Mouse (Mus musculus) limb, embryonic 14.5 days (tissue): ENCODE measurements at regions not wholly inside any gene's neighbourhood (a gene's known extent, or its start where the extent isn't known, plus 50 kb on each side); places are given as distances from the start of the nearest gene placed in this dataset.

ENCODE experiments used
- ATAC-seq: fragments of 200-750 bp; cut with Nextera tagmentation; 2 replicates; pipeline ENCODE4 v1.8.0; 2017; ENCODE audit warnings: low read depth, moderate number of reproducible peaks, moderate TSS enrichment; ENCODE audit not compliant: low FRiP score
- DNase-seq: peaks from one replicate; pipeline ENCODE4 v3.0.0-alpha.2; 2015; ENCODE audit warnings: low spot score
- H3K27ac ChIP-seq: fragments of 300-500 bp; sonication (generic); replicated peaks from 2 replicates; pipeline ENCODE4 v1.5.1; 2014; ENCODE audit warnings: low read depth, mild to moderate bottlenecking, low read length, moderate library complexity, mixed read lengths
- H3K27me3 ChIP-seq: fragments of 300-500 bp; sonication (generic); 2 replicates; pipeline ENCODE4 v1.6.1; 2014; ENCODE audit warnings: low read length, mixed read lengths; ENCODE audit not compliant: control insufficient read depth, insufficient read depth
- H3K36me3 ChIP-seq: fragments of 300-500 bp; sonication (generic); 2 replicates; pipeline ENCODE4 v1.6.1; 2014; ENCODE audit warnings: mild to moderate bottlenecking, low read length, moderate library complexity, mixed read lengths; ENCODE audit not compliant: control insufficient read depth, insufficient read depth
- H3K4me1 ChIP-seq: fragments of 300-500 bp; sonication (generic); 2 replicates; pipeline ENCODE4 v1.6.1; 2014; ENCODE audit warnings: antibody characterized with exemption, low read length, mixed read lengths; ENCODE audit not compliant: control insufficient read depth, insufficient read depth
- H3K4me2 ChIP-seq: fragments of 300-500 bp; sonication (generic); replicated peaks from 2 replicates; pipeline ENCODE4 v1.6.1; 2014; ENCODE audit warnings: low read depth, mild to moderate bottlenecking, low read length, moderate library complexity; ENCODE audit not compliant: severe bottlenecking
- H3K4me3 ChIP-seq: fragments of 300-500 bp; sonication (generic); replicated peaks from 2 replicates; pipeline ENCODE4 v1.5.1; 2014; ENCODE audit warnings: low read length
- H3K9ac ChIP-seq: fragments of 300-500 bp; sonication (generic); 2 replicates; pipeline ENCODE4 v1.6.1; 2014; ENCODE audit warnings: mild to moderate bottlenecking, low read depth, low read length, moderate library complexity; ENCODE audit not compliant: severe bottlenecking
- H3K9me3 ChIP-seq: fragments of 300-500 bp; sonication (generic); 2 replicates; pipeline ENCODE4 v1.6.1; 2016; ENCODE audit warnings: low read length; ENCODE audit not compliant: control insufficient read depth
- POLR2A ChIP-seq: fragments of 200-500 bp; IDR thresholded peaks from 2 replicates; pipeline ENCODE4 v1.8.0; 2012; ENCODE audit warnings: inconsistent platforms, mild to moderate bottlenecking, moderate library complexity, borderline replicate concordance; ENCODE audit not compliant: insufficient read depth, insufficient read length; ENCODE audit errors: extremely low read depth
- WGBS: fragments of 180-500 bp; shearing (Covaris S2); extraction: QIAGEN DNeasy Blood & Tissue Kit; methylation state at CpG from one replicate; pipeline ENCODE4 v1.1.7; 2014; 5-methylcytosine and 5-hydroxymethylcytosine counted together

DNA sequence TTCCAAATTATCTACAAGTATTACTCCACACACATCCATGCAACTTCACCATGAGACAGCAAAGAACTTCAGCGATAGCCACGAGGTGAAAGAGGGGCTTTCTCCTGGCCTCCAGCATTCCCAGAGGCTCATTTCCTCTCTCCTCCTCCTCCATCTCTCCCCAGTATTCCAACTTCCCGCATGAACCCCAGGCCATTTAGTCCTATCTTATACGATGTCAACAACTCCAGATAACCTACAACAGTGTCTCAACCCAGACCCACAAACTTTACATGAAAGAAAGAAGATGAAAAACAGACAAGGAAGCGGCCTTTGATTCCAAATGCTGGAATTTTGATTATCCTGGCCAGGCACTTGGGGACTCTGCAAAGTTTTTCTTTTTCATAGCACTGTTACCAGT lies 63.8 kb upstream of the Tspan2 start:
- no peak overlapping the region for H3K9ac ChIP-seq
- H3K36me3 ChIP-seq, result no peaks in the 10 kb centered on the region
- DNase-seq, result no peak
- H3K4me2 ChIP-seq, result no peak overlapping the region
- H3K27ac ChIP-seq, result no peak overlapping the region
- H3K4me1 ChIP-seq, result 0 out of 2 replicates have a peak, but pooled peaks cover 4% of the 10 kb centered on the region
- 42% methylated on average over 5 of the region's 5 CpGs for WGBS
- TF ChIP-seq POLR2A, result no peak
- no peaks in the 10 kb centered on the region for H3K27me3 ChIP-seq
- H3K9me3 ChIP-seq, result no peaks in the 10 kb centered on the region
- no peak overlapping the region for H3K4me3 ChIP-seq
- no peak for ATAC-seq

DNA sequence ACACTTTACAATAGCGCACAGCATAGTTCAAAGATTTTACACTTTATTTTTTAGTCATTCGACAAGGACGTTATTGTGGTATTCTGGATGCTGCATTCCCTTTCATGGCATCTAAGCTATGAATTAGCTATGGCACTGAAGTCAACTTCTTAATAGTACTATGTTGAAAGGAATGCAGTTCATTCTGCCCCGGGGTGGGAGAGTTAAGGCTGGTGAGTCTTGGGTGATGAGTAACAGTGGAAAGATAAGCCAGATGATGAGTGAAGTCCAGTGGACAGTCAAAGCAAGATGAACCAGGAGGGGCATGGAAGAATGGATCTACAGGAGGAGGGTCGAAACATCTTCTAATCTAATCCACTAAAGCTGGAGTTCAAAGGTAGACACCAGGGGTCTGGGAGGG lies 63.4 kb upstream of the Tspan2 start:
- no peak for ATAC-seq
- no peak overlapping the region for H3K4me3 ChIP-seq
- no peak for TF ChIP-seq POLR2A
- no peak for DNase-seq
- 72% methylated on average over 5 of the region's 5 CpGs for WGBS
- no peak overlapping the region for H3K27ac ChIP-seq
- no peaks in the 10 kb centered on the region for H3K36me3 ChIP-seq
- H3K4me1 ChIP-seq, result 0 out of 2 replicates have a peak, but pooled peaks cover 4% of the 10 kb centered on the region
- H3K4me2 ChIP-seq, result no peak overlapping the region
- H3K27me3 ChIP-seq, result no peaks in the 10 kb centered on the region
- no peaks in the 10 kb centered on the region for H3K9me3 ChIP-seq
- no peak overlapping the region for H3K9ac ChIP-seq

DNA sequence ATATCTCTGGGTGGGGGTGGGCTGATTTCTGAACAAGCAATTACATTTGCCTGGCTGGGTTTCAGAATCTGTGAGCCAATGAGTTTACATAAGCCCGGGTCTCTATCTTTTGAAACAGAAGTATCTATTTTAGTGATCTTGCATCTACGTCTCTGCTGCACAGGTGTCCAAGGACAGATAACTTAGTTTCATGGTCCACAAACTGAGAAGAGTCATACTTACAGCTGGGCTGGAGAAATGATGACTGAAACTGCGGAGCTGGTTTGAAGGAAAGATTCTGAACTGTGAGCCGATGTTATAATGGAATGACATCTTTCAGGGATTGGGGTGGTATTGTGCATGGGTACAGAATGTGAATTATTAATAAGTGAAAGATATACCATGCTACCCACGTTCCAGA lies 60.8 kb upstream of the Tspan2 start:
- Histone ChIP-seq H3K9me3 (no peaks in the 10 kb centered on the region), H3K27me3 (no peaks in the 10 kb centered on the region), H3K4me3 (no peak overlapping the region), H3K4me2 (no peak overlapping the region), H3K9ac (no peak overlapping the region), H3K27ac (no peak overlapping the region), H3K36me3 (no peaks in the 10 kb centered on the region), H3K4me1 (0 out of 2 replicates have a peak, but pooled peaks cover 4% of the 10 kb centered on the region)
- no peak for ATAC-seq
- 82% methylated on average over 5 of the region's 5 CpGs for WGBS
- DNase-seq, result no peak
- TF ChIP-seq POLR2A, result no peak

DNA sequence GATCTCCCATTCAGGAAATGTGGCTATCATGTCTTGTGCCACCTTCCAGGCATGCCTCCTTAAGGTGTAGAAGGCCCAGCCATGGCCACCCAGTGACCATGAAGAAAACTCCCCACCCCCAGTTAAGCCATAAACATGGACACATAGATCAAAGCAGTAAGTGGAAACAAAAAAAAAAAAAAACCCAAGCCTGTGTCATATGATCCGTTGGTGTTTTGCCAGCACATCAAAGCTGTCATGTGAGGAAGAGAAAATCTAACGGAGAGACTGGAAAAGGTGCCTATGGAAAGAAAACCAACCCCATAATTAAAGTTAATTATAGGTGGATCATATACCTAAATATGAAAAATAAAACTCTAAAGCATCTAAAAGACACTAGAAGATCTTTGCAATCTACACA lies 60.3 kb upstream of the Tspan2 start:
- Histone ChIP-seq H3K9me3 (no peaks in the 10 kb centered on the region), H3K4me1 (0 out of 2 replicates have a peak, but pooled peaks cover 4% of the 10 kb centered on the region), H3K9ac (no peak overlapping the region), H3K27me3 (no peaks in the 10 kb centered on the region), H3K27ac (no peak overlapping the region), H3K36me3 (no peaks in the 10 kb centered on the region), H3K4me3 (no peak overlapping the region), H3K4me2 (no peak overlapping the region)
- WGBS, result 14% methylated on average over 2 of the region's 2 CpGs
- DNase-seq, result no peak
- TF ChIP-seq POLR2A, result no peak
- no peak for ATAC-seq

DNA sequence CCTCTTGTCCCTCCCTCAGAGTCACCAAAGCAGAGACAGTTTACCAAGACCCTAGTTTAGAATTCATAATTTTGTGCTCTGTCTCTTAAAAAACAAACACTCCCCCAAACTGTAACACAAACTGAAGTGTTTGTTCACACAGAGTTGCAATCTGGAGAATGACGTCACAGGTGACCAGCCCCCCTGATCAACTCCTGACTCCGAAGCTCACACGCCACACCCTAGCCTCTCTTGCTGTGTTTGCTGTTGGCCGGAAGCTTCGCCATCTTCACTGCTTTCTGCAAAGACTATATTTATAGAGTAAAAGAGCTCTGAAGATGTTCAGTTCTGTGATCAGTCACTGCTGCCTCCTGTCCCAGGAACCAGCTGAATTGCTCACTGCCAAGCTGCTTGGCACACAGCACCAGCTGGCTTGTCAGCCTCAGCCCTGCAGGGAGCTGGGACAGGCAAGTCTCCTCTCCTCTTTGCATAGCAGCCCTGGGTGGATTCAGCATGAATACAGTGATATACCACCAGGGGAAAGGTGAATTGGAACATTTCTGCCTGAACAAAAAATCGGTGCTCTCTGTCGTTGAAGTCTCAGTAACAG lies 57.3 kb upstream of the Tspan2 start:
- no peak for ATAC-seq
- no peak for DNase-seq
- Histone ChIP-seq H3K27me3 (no peaks in the 10 kb centered on the region), H3K27ac (no peak overlapping the region), H3K4me2 (no peak overlapping the region), H3K4me1 (no peaks in the 10 kb centered on the region), H3K9ac (no peak overlapping the region), H3K9me3 (no peaks in the 10 kb centered on the region), H3K36me3 (no peaks in the 10 kb centered on the region), H3K4me3 (no peak overlapping the region)
- WGBS, result 70% methylated on average over 7 of the region's 7 CpGs
- no peak for TF ChIP-seq POLR2A

DNA sequence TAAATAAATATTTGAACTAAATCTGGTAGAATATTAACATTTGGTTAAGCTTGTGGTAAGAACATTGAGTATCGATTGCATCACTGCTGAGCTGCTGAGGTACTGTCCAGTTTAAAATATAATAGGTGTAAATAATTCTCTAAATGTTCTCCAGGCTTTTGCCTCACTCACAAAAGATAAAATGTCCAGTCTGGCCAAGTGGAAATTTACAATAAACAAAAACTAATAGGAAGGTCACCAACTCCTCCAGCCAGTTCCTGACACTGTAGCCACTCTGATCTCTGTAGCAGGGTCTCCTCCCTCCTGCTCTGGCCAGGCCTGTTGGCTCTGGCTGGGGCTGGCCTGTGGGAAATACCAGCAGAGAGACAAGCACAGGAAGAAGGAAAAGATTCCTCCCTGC lies 55.8 kb upstream of the Tspan2 start:
- Histone ChIP-seq H3K4me1 (no peaks in the 10 kb centered on the region), H3K9ac (no peak overlapping the region), H3K4me3 (no peak overlapping the region), H3K36me3 (no peaks in the 10 kb centered on the region), H3K27ac (no peak overlapping the region), H3K9me3 (no peaks in the 10 kb centered on the region), H3K27me3 (no peaks in the 10 kb centered on the region), H3K4me2 (no peak overlapping the region)
- DNase-seq (no peak), ATAC-seq (no peak)
- TF ChIP-seq POLR2A, result no peak
- WGBS, result 90% methylated on average over 1 of the region's 1 CpGs
